Mouse (Mus musculus) splenic B cell, adult 2 months (primary cell): Measurements from ENCODE around the gene Hps5.
"Not testable (repeated sequence)": the region's sequence is repeated elsewhere in the genome, so short reads cannot be mapped to it uniquely, and the experiment has no call there.

Experiments
- DNase-seq: peaks from one replicate; pipeline ENCODE4 v3.0.0-alpha.2; 2011; ENCODE audit warnings: low read depth, low spot score
- H3K27me3 ChIP-seq: 2 replicates; pipeline ENCODE4 v1.6.1; 2012; ENCODE audit warnings: mild to moderate bottlenecking, low read length, moderate library complexity, mixed read lengths; ENCODE audit not compliant: control insufficient read depth, poor library complexity, insufficient read depth, severe bottlenecking
- H3K36me3 ChIP-seq: 2 replicates; pipeline ENCODE4 v1.6.1; 2012; ENCODE audit warnings: mild to moderate bottlenecking, low read length, moderate library complexity, mixed read lengths; ENCODE audit not compliant: control insufficient read depth, poor library complexity, insufficient read depth, severe bottlenecking

Gene Hps5

DNA sequence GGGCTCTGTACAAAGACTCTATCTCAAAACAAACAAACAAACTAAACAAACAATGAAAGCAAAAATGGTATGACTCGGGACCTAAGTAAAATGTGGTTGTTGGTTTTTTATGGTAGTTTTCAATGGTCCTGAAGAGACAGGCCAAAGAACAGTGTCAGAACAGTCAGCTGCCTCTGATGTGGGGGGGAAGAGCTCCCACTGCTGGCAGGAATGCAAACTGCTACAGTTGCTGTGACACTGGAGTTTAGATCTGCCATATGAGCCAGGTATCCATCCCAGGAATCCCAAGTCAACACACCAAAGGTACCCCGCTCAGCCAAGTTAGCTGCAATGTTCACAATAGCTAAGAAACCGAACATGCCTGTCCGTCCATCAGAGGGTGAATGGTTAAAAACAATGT lies 25.2 kb downstream of the Hps5 start:
- DNase-seq: peak; percentile 75
- H3K36me3 ChIP-seq: peaks cover 16% of the 10 kb centered on the region
- H3K27me3 ChIP-seq: no peaks in the 10 kb centered on the region

DNA sequence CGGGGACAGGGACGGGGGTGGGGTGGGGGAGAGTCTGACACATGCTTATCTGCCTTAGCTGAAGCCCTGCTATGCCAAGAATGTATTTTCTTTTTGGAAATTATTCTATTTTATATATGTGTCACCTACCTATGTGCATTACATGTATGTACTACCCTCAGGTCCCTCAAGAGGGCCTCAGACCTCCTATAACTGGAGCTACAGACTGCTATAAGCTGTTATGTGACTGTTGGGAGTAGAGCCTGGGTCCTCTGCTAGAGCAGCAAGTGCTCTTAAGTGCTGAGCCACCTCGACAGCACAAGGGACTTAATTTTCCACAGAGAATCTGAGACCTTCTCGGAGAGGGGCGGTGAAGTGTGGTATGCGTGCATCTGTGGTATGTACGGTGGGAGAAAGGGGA lies 27.4 kb downstream of the Hps5 start:
- Histone ChIP-seq H3K36me3 (peaks cover 15% of the 10 kb centered on the region), H3K27me3 (no peaks in the 10 kb centered on the region)
- no peak for DNase-seq

DNA sequence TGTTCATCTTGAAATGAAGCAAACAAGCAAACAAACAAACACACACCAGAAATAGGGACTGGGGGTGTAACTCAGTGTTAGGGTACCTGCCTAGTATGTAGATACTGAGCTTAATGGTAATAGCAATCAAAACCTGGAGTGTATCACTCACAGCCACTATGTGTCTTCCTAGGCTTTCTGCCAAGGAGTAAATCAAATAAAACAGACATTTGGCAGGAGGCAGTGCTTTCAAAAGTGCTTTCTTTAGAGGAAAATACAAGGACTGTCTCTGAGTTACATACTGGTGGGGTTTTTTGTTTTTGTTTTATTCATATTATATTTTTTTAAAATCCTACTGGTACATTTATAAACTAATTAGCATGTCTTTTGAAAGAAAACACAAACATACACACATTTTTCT lies 28.5 kb downstream of the Hps5 start:
- Histone ChIP-seq H3K36me3 (peaks cover 18% of the 10 kb centered on the region), H3K27me3 (no peaks in the 10 kb centered on the region)
- DNase-seq: no peak

DNA sequence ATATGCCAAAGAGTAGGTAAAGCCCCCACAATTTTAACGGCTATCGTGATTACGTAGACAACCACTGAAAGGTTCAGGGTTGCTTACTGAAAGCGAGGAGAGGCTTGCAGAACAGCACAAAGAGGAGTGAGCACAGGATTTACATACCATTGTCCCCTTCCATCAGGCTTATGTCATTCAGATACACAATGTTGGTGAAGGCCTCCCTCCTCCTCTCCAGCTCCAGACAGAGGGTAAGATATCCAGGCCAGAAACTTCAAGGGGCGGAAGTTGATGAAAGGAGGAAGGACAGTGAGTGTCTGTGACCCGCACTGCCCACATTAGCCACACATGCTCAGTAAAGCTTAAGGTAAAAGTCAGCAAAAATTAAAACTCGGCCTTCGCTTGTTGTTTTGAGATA lies 31.2 kb downstream of the Hps5 start:
- Histone ChIP-seq H3K27me3 (no peaks in the 10 kb centered on the region), H3K36me3 (peaks cover 16% of the 10 kb centered on the region)
- no peak for DNase-seq

DNA sequence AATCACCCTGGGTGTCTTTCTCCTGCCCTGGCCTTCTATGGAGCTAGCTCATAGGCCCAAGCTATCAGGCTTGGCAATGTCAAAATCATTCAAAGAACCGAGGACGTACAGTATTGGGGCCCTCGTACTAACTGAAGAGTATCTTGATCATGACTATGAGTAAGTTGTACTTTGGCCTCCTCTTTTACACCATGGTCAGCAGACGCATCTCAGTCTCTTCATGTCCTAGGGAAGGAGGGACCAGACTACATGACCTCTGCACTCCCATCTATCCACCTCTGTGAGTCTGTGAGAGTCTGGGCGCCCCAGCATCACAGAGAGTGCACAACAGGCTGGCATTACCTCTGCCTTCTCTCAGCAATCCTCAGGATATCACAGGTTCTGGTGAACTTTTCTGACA lies 33.3 kb downstream of the Hps5 start:
- H3K36me3 ChIP-seq: peaks cover 10% of the 10 kb centered on the region
- H3K27me3 ChIP-seq: no peaks in the 10 kb centered on the region
- no peak for DNase-seq

DNA sequence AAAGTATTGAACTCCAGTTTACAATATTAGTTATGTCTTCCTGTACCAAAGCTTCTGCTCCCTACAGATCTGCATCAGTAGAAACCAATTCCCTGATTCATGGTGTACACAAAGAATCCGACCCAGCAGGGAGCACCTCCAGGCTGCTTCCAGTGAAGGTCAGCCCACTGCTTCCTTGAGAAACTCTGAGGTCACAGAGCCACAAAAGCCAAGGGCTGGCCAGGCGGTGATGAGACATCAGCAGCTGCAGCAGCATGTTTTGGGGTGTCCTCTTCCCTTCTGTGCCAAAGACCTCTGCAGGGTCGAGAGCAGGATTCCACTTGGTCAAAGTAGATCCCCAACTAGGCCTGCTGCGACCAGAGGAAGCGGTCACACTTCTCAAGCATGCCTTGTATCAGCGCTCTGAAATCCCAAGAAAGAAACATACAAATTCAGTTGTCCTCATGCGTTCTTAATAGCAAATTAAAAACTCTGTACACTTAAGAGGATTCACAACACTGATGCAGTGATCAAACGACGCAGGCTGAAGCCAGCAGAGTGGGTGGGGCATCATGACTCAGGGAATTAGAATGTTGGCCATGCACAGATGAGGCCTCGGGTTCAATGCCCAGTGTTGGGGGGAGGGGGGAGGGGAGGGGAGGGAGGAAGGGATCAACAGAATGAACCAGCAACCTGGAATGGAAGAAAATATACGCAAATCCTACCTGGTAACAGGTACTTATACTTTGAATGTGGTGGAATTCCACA lies 34.6 kb downstream of the Hps5 start:
- Histone ChIP-seq H3K36me3 (peaks cover 8% of the 10 kb centered on the region), H3K27me3 (no peaks in the 10 kb centered on the region)
- DNase-seq: no peak

DNA sequence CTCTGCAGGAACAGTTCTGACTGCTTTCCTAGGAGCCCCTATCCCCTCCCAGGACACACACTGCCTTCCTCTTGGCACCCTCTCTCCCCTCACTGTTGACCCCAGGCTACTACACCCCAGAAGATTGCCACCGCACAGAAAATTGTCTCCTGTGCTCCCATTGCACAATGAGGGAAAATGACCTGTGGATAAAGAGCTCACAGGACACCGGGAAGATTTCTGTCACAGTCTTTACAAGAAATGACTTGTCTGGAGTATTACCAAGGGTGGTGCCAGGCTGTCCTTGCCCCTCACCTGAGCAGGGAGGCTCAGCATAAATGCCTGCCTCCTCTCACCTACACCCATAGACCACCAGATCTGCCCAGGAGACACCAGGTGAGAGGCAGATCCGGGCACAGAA lies 44.4 kb downstream of the Hps5 start, which contains the start of gene Saa2:
Gene Saa2, plus strand, starts transcription at position 301 of the 400 bp plus-strand sequence.
- Histone ChIP-seq H3K36me3 (no peaks in the 10 kb centered on the region), H3K27me3 (no peaks in the 10 kb centered on the region)
- DNase-seq: no peak

DNA sequence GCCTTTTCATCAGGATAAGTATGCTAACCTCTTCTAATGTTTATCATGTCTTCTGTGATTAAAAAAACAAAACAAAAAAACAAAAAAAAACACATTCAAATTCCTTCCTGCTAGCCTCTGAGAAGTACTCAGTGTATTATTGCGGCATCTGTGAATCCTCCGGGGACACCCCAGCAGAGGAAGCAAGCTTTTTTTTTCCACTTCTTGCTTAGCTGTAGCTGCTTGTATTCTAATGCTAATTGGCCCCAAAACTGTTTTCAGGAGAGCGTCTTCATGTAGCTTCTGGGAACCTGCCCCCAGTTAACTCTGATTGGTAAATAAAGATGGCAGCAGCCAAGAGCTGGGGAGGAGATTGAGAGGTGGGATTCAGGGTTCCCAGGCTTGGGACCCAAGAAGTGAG lies 47.4 kb downstream of the Hps5 start:
- peak; percentile 23 for DNase-seq
- Histone ChIP-seq H3K36me3 (no peaks in the 10 kb centered on the region), H3K27me3 (no peaks in the 10 kb centered on the region)

DNA sequence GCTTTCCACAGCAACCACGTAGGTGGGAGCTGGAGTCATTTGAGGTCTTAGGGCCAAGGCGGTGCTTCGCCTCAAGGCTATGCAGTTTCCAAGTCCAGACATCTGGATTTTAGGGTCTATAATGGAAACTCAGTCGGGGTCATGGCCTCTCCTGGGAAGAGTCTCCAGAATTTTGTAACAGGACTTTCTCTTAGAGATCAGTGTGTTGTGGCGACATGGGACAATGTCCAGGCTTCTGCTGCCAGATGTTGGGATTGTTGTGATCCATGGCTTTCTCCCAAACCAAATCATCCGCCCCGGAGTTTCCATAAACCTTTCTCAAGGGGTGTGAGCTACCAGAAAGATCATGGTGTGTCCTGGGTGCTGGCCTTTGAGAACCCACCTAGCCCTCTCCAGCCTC lies 49.5 kb downstream of the Hps5 start:
- no peaks in the 10 kb centered on the region for H3K36me3 ChIP-seq
- no peak for DNase-seq
- H3K27me3 ChIP-seq: no peaks in the 10 kb centered on the region

DNA sequence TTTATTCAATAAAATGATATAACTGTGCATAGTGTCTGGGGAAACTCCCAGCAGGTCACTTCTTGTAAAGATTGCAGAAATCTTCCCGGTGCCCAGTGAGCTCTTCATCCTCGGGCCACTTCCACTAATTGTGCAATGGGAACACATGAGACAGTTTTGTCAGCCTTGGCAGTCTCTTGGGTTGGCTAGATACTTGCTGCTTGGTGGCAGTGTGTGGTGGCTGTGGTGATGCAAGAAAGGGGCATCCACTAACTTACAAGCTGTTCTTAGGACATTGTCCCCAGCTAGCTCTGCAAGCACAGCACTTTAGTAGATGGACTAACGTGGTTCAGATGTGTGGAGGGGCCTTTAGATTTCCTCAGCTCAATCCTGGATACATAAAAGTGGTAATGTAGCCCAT lies 50.0 kb downstream of the Hps5 start:
- no peak for DNase-seq
- Histone ChIP-seq H3K36me3 (no peaks in the 10 kb centered on the region), H3K27me3 (no peaks in the 10 kb centered on the region)

DNA sequence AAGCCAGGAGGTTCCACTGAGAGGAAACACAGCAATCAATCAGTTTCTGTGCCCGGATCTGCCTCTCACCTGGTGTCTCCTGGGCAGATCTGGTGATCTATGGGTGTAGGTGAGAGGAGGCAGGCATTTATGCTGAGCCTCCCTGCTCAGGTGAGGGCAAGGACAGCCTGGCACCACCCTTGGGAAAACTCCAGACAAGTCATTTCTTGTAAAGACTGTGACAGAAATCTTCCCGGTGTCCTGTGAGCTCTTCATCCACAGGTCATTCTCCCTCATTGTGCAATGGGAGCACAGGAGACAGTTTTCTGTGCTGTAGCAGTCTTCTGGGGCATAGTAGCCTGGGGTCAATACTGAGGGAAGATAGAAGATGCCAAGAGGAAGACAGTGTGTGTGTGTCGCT lies 53.0 kb downstream of the Hps5 start, which contains the start of gene Saa1:
Gene Saa1, minus strand, starts transcription at position 101 of the 400 bp plus-strand sequence.
- not testable (repeated sequence) for H3K27me3 ChIP-seq, H3K36me3 ChIP-seq, DNase-seq

DNA sequence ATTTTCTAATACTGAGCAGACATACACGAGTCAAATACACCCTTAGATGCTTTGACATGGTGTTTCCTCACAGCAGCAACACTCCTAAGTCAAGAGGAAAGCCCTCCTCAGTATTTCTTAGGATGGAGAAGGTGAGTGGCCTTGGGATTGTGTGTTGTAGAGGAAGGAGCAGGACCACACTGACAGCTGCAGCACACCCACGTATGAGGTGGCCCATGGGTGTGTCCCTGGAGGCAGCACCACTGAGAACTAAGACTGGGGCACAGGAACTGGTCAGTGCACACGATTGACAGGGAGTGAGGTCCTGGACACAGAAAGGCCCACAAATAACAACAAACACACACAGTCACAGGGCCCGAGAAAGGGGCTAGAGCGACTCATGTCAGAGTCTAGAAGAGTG lies 55.8 kb downstream of the Hps5 start:
- H3K36me3 ChIP-seq, DNase-seq, H3K27me3 ChIP-seq: not testable (repeated sequence)

DNA sequence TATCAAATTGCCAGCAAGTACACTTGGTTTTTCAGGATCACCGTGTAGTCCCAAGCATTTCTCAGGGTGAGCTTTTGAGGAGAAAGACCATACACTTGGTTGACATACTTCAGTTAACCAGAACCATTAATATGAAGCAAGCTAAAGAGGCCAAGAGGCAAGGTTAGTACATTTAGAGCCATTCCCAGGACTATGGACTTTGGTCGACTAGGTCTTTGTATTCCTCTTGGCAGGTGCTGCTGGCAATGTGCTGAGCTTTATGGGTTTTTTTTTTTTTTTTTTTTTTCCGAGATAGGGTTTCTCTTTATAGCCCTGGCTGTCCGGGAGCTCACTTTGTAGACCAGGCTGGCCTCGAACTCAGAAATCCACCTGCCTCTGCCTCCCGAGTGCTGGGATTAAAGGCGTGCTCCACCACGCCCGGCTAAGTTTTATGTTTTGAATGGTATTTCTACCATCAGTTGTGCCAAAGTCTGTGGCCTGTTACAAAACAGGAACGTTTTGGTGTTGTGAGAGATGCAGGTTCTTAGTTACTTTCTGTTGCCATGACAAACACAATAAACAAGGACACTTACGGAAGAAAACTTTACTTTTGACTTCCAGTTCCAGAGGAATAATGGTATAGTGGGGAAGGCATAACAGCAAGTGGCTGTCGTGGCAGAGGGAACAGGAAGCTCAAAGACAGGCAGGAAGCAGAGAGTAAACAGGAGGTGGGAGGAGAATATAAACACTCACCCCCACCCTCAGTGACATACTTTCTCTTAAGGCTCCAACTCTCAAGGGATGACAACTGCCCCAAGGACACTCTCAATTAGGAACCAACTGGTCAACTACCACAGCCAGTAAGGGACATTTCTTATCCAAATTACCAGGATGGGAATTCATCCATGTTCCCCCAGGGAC lies 57.1 kb downstream of the Hps5 start:
- H3K27me3 ChIP-seq: no peaks in the 10 kb centered on the region; the same call in 1 of the 2 replicates
- no peaks in the 10 kb centered on the region for H3K36me3 ChIP-seq
- DNase-seq: no peak

DNA sequence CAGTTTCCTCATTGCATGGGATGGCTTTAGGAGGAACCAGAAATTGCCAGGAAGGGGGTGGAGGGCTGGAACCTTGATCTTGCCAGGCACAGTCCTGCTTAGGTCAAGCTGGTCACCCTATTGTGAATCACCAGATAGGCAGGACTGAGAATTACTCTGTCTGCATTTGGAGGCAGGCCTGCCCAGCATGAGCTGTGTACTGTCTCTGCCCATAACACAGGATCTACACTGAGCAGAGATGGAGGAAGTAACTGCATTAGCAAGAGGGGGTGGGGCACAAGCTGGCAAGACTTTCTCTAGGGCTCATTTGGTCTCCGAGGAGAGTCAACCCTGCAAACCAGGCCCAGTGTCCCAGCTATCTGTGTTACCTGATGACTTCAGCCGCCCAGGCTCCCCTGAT lies 60.9 kb downstream of the Hps5 start:
- Histone ChIP-seq H3K36me3 (no peaks in the 10 kb centered on the region), H3K27me3 (no peaks in the 10 kb centered on the region; the same call in 1 of the 2 replicates)
- no peak for DNase-seq

DNA sequence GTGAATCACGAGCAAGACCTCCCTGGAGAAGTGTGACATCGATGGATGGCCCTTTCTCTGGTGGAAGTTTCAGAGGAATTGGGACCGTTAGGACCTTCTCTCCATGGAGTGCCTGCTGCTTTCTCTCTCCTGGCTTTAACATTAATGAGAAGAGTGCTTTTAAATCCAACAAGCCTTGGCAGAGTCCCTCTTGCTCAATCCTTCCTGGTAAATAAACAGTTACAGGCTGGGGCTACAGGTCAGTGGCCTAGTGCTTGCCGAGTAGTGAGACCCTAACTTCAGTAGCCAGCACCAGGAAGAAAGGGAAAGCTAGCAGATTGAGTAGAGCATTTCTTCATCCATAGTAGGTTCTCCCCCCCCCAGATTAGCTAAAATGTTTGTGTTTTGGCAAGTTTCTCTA lies 63.4 kb downstream of the Hps5 start, which contains the start of gene Saa4:
Gene Saa4, minus strand, starts transcription at position 146 of the 400 bp plus-strand sequence.
- Histone ChIP-seq H3K36me3 (no peaks in the 10 kb centered on the region), H3K27me3 (no peaks in the 10 kb centered on the region)
- no peak for DNase-seq
